Mouse (Mus musculus) forebrain, embryonic 15.5 days (tissue): ENCODE measurements around the gene Hmga2. TPM values are rescaled to one million over a fixed set of nuclear protein-coding genes. Genes with fewer than 3 reads are reported as not detected.
A peak's percentile ranks its signal among the peaks of the same experiment; 100 is the strongest.

ENCODE experiments used
- ATAC-seq: fragments of 200-750 bp; cut with Nextera tagmentation; replicated peaks from 2 replicates; pipeline ENCODE4 v1.8.0; 2017; ENCODE audit warnings: mild to moderate bottlenecking, moderate TSS enrichment, moderate library complexity
- H3K27ac ChIP-seq: fragments of 300-500 bp; sonication (generic); replicated peaks from 2 replicates; pipeline ENCODE4 v1.5.1; 2015; ENCODE audit warnings: mild to moderate bottlenecking, inconsistent platforms
- H3K27me3 ChIP-seq: fragments of 300-500 bp; sonication (generic); 2 replicates; pipeline ENCODE4 v1.6.1; 2015; ENCODE audit warnings: inconsistent platforms
- H3K36me3 ChIP-seq: fragments of 300-500 bp; sonication (generic); 2 replicates; pipeline ENCODE4 v1.6.1; 2015; ENCODE audit warnings: mild to moderate bottlenecking, inconsistent platforms
- H3K4me1 ChIP-seq: fragments of 300-500 bp; sonication (generic); 2 replicates; pipeline ENCODE4 v1.6.1; 2015; ENCODE audit warnings: inconsistent platforms
- H3K4me2 ChIP-seq: fragments of 300-500 bp; sonication (generic); replicated peaks from 2 replicates; pipeline ENCODE4 v1.6.1; 2015; ENCODE audit warnings: mild to moderate bottlenecking, inconsistent platforms
- H3K4me3 ChIP-seq: fragments of 300-500 bp; sonication (generic); 2 replicates; pipeline ENCODE4 v1.5.1; 2015; ENCODE audit warnings: mild to moderate bottlenecking, inconsistent platforms
- H3K9ac ChIP-seq: fragments of 300-500 bp; sonication (generic); replicated peaks from 2 replicates; pipeline ENCODE4 v1.6.1; 2015; ENCODE audit warnings: mild to moderate bottlenecking, inconsistent platforms
- H3K9me3 ChIP-seq: fragments of 300-500 bp; sonication (generic); 2 replicates; pipeline ENCODE4 v1.6.1; 2016; ENCODE audit warnings: inconsistent platforms
- WGBS: fragments of 180-500 bp; shearing (Covaris S2); methylation state at CpG from one replicate; pipeline ENCODE4 v1.1.7; 2015; ENCODE audit warnings: mixed read lengths; 5-methylcytosine and 5-hydroxymethylcytosine counted together
- polyA plus RNA-seq: library from polyadenylated mRNA; unstranded; fragments of >200 nt; fragmentation: Nextera tagmentation; extraction: Ambion mirVana; gene quantifications from 2 replicates; pipeline ENCODE4 v1.2.1, GENCODE M21; 2015

The Hmga2 gene
- polyA plus RNA-seq, 1 experiment from 2014 or later = 1.4 TPM

DNA sequence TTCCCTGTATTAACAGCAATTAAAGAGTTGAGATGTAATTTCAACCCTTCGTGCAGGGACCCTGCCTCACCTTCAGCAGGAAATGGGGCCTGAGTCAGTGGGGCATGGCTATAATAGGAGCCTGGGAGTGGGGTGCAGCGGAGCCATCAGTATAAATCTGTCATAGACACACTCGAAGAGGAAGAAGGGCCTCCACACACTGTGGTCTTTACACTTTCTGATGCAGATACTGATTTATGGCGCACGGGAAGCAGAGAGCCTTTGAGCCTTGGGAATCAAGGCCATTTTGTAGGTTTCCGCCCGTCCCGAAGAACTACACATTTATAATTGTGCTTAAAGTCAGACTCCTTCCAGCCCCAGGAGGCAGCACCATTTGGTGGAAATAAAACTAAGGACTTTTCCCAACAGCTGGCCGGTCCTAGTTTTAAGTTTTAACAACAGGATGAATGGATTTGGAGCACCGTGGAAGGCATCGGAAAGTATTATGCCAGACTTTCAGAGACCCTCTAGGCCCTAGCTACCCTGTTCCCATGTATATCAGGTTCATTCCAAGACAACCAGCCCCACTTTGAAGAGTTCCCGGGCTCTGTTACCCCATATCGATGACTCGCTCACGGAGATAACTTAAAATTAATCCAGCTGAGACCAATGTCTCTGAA is 55.2 kb downstream of the Hmga2 start:
- H3K4me2 ChIP-seq = no peak overlapping the region
- no peak overlapping the region for H3K27ac ChIP-seq
- no peak overlapping the region for H3K4me3 ChIP-seq
- no peak for ATAC-seq
- no peaks in the 10 kb centered on the region for H3K36me3 ChIP-seq
- 78% methylated on average over 15 of the region's 15 CpGs for WGBS
- H3K4me1 ChIP-seq = peaks cover 47% of the 10 kb centered on the region
- H3K27me3 ChIP-seq = peaks cover 27% of the 10 kb centered on the region; the same call in 1 of the 2 replicates
- H3K9ac ChIP-seq = no peak overlapping the region
- H3K9me3 ChIP-seq = no peaks in the 10 kb centered on the region

DNA sequence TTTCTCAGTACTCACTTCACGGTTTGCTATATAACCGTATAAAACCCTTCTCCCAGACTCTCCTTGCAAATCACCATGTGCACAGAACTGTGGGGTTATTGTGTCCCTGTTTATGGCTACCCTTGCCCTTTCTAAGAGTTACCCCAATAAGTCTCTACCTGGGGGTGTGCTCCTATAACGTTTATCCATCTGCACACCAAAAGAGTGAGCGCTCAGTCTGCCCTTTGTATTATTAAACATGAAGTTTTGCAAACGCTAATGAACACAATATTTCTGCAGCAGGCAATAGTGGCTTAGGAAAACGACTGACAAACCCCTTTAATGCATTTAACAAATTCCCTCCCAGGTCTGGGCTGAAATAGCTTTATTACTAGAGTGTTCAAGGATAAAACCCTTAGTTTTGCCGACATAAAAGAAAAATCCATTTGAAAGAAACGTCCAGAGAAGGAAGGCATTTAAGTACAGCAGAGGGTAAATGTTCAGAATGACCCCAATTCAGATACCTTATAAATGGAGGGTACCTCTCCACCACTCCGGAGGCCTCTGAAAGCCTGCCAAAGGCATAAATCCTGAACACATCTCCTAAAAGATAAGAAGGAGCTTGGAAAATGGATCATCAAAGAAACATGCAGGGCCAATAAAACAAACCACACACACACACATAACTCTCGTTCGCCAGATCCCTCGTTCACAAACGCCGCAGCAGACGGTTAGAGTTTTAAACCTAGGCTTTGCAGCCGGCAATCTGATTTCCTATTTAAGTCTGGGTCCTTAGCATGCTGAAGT is 57.3 kb downstream of the Hmga2 start:
- Histone ChIP-seq H3K27me3 (peaks cover 23% of the 10 kb centered on the region; the same call in 1 of the 2 replicates), H3K4me3 (no peak overlapping the region), H3K27ac (no peak overlapping the region), H3K4me2 (no peak overlapping the region), H3K9ac (no peak overlapping the region), H3K36me3 (no peaks in the 10 kb centered on the region), H3K4me1 (peaks cover 58% of the 10 kb centered on the region), H3K9me3 (no peaks in the 10 kb centered on the region)
- WGBS = 33% methylated on average over 16 of the region's 16 CpGs
- no peak for ATAC-seq

DNA sequence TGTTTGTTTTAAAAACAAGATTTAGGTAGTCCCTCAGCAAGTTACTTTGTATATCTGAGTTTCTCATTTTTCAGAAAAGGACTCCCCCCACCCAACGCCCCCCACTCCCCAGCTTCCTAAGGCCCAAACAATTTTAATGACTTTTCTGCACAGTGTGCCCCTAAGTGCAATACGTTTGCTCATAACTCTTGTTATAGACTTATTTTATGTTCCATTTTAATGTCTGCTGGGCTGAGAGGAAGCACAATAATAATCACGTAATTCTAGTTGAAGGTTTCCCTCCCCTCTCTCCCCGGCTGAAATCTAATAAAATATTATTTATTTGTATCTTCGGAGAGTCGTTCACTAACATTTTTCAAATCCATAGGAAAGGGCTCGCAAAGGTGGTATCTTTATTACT is 58.1 kb downstream of the Hmga2 start:
- ATAC-seq = no peak
- Histone ChIP-seq H3K27me3 (peaks cover 19% of the 10 kb centered on the region; the same call in 1 of the 2 replicates), H3K4me3 (no peak overlapping the region), H3K4me2 (no peak overlapping the region), H3K36me3 (no peaks in the 10 kb centered on the region), H3K27ac (0 out of 2 replicates have a peak overlapping the region, but pooled peaks have one; percentile 36), H3K9ac (no peak overlapping the region), H3K4me1 (peaks cover 58% of the 10 kb centered on the region), H3K9me3 (no peaks in the 10 kb centered on the region)
- WGBS = 56% methylated on average over 7 of the region's 7 CpGs

DNA sequence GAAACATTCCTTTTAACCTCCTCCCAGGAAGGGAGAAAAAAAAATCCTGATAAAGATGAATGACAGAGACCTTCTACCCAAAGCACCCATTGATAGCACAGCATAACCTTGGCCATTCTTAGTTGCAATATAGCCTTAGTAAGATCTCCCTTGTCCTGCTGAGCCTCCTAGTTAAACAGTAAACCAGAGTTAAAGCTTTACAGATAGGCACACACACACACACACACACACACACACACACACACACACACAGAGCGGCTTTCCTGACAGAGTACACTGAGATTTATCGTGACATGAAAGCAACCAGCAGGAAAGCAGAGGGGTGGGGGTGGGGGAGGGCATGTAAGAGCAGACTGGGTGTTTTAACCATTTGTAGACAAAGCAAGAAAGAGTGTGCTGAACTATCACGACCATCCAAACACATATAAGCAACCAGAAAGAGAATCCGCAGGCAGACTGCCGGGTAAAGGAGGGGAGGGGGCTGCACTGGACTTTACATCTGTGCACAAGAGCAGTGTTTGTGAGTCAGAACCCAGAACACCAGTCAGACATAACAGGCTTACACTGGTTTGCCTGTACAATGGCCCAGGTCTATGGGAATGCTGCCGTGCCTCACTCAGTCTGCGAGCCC is 58.7 kb downstream of the Hmga2 start:
- no peak overlapping the region for H3K9ac ChIP-seq
- H3K27me3 ChIP-seq = peaks cover 16% of the 10 kb centered on the region; the same call in 1 of the 2 replicates
- H3K4me1 ChIP-seq = peaks cover 52% of the 10 kb centered on the region
- WGBS = 4% methylated on average over 7 of the region's 7 CpGs
- ATAC-seq = peak; percentile 47
- no peaks in the 10 kb centered on the region for H3K36me3 ChIP-seq
- H3K4me3 ChIP-seq = no peak overlapping the region
- peak overlapping the region; percentile 36; the same call in 1 of the 2 replicates for H3K27ac ChIP-seq
- no peak overlapping the region for H3K4me2 ChIP-seq
- H3K9me3 ChIP-seq = no peaks in the 10 kb centered on the region

DNA sequence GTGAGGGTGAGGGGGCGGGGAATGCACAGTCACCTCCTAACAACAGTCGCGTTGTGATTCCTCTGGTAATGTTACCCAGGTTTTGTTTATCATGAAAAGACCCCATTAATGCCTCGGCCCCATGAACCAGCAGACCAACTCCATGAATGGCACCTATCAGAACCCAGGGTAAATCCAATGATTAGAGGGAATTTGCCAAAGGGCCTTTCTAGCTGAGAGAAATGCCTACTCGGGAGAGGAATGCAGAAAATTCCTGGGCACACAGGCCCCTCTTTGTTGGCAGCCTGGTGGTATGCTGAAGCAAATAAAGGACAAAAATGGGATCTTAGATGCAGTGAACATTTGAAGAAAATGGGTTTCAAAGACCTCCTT is 59.2 kb downstream of the Hmga2 start:
- H3K36me3 ChIP-seq = no peaks in the 10 kb centered on the region
- peaks cover 16% of the 10 kb centered on the region; the same call in 1 of the 2 replicates for H3K27me3 ChIP-seq
- 8% methylated on average over 5 of the region's 5 CpGs for WGBS
- no peak overlapping the region for H3K4me3 ChIP-seq
- no peak overlapping the region for H3K9ac ChIP-seq
- H3K27ac ChIP-seq = 0 out of 2 replicates have a peak overlapping the region, but pooled peaks have one; percentile 36
- peaks cover 47% of the 10 kb centered on the region for H3K4me1 ChIP-seq
- H3K9me3 ChIP-seq = no peaks in the 10 kb centered on the region
- ATAC-seq = peak; percentile 65
- H3K4me2 ChIP-seq = no peak overlapping the region

DNA sequence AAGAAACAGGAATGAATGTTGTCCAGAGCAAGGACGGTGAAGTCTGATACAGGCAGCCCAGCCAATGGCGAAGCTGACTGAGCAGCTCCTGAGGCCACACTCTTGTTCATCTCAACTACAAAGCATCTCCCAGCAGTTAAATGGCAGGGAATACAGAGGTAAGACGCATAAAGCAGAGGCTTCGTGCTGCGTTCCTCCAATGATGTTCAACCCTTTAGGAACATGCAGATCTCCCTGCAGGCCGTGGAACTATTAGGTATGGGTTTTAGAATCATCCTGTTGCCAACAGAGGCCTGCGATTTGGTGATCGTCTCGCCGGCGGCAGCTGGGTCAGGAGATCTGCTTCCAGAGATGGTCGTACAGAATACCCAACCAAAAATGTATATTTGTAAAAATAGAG is 59.6 kb downstream of the Hmga2 start:
- no peak overlapping the region for H3K4me3 ChIP-seq
- peak overlapping the region; percentile 25; the same call in 1 of the 2 replicates for H3K4me2 ChIP-seq
- H3K27ac ChIP-seq = peak overlapping the region; percentile 28; the same call in 1 of the 2 replicates
- peaks cover 46% of the 10 kb centered on the region for H3K4me1 ChIP-seq
- H3K36me3 ChIP-seq = no peaks in the 10 kb centered on the region
- no peak for ATAC-seq
- no peaks in the 10 kb centered on the region for H3K9me3 ChIP-seq
- peaks cover 16% of the 10 kb centered on the region; the same call in 1 of the 2 replicates for H3K27me3 ChIP-seq
- WGBS = 12% methylated on average over 12 of the region's 12 CpGs
- no peak overlapping the region for H3K9ac ChIP-seq

DNA sequence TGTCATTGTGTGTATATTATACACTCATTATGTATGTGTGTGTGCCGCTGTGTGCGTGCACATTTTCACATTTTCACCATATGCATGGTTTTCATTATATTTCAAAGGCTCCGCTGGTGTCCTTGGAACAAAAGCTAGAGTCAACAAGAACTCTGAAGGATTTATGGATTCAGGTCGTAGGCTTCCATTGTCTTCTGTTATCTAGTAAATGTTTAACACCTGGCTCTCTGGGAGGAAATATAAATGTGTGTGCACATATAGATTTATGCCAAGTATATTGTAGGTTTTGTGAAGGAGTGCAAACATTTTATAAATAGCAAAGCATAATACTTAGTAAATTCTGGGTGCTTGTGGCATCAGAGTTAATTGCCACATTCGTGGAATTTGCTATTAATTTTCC is 64.1 kb downstream of the Hmga2 start:
- no peak overlapping the region for H3K27ac ChIP-seq
- 78% methylated on average over 5 of the region's 5 CpGs for WGBS

DNA sequence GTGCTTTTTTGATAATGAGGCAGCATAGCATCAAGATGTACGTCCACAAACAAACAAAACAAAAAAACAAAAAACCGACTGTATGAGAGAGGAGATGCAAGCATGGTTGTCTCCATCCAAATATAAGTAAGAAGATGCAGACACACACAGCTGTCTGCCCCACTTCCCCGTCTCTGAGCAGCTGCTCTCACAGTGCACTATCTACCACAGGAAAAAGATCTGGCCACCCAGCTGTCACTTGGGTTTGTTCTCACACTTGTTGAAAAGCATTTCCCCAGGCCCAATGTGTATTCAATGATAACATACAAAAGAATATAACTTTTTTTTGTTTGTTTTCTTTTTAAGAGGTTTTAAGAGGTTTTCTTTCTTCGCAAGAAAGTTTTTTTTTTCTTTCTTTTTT is 65.3 kb downstream of the Hmga2 start:
- Histone ChIP-seq H3K36me3 (no peaks in the 10 kb centered on the region), H3K9me3 (no peaks in the 10 kb centered on the region), H3K4me2 (no peak overlapping the region), H3K27me3 (no peaks in the 10 kb centered on the region), H3K4me3 (no peak overlapping the region), H3K4me1 (peaks cover 15% of the 10 kb centered on the region; the same call in 1 of the 2 replicates), H3K9ac (no peak overlapping the region), H3K27ac (no peak overlapping the region)
- 60% methylated on average over 4 of the region's 4 CpGs for WGBS
- no peak for ATAC-seq

More for the DNA sequence above, 64.1 kb downstream of the Hmga2 start:
- H3K4me1 ChIP-seq = peaks cover 22% of the 10 kb centered on the region
- ATAC-seq = no peak
- no peak overlapping the region for H3K4me3 ChIP-seq
- no peaks in the 10 kb centered on the region for H3K27me3 ChIP-seq
- no peak overlapping the region for H3K9ac ChIP-seq
- H3K4me2 ChIP-seq = no peak overlapping the region
- no peaks in the 10 kb centered on the region for H3K9me3 ChIP-seq
- H3K36me3 ChIP-seq = no peaks in the 10 kb centered on the region

DNA sequence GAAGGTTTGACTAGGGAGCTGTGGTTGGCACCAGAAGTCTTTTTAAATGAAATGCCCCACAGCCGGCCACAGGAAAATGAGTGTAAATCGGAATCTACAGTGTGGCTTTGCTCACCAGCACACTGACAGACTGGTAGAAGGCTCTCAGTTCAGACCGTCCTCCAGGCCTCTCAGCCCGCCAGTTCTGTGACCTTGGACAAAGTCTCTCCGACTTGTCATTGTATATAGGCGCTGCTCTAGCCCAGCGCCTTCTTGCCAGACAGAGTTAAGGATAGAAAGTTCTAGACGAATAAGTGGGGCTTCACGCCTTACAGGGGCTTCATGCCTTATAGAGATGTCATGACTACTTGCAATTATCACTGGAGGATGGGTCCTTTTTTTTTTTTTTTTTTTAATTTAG is 67.1 kb downstream of the Hmga2 start:
- ATAC-seq = no peak
- Histone ChIP-seq H3K27ac (no peak overlapping the region), H3K36me3 (no peaks in the 10 kb centered on the region), H3K9ac (no peak overlapping the region), H3K27me3 (no peaks in the 10 kb centered on the region), H3K4me3 (no peak overlapping the region), H3K4me1 (peaks cover 8% of the 10 kb centered on the region), H3K9me3 (no peaks in the 10 kb centered on the region), H3K4me2 (no peak overlapping the region)
- WGBS = 79% methylated on average over 9 of the region's 9 CpGs

DNA sequence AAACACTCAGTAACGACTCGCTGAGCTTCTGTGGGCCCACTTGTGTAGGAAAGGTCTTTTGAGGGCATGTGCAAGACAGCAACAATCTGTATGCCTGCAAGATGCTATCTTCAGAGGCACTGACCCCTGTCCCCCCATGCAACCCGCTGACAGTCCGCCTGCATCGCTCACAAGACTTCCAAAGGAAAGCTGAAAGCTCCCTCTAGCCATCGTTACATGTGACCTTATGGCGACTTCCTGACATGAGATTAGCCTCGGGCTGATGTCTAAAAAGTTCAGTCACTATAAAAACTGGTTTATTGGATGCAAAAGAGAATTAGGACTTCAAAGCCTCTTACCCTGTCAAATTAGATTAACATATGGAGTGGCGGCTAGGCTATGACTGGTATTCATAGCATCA is 69.0 kb downstream of the Hmga2 start:
- no peak overlapping the region for H3K4me3 ChIP-seq
- no peak overlapping the region for H3K9ac ChIP-seq
- H3K4me2 ChIP-seq = no peak overlapping the region
- H3K36me3 ChIP-seq = no peaks in the 10 kb centered on the region
- no peak for ATAC-seq
- H3K27me3 ChIP-seq = no peaks in the 10 kb centered on the region
- no peak overlapping the region for H3K27ac ChIP-seq
- H3K9me3 ChIP-seq = no peaks in the 10 kb centered on the region
- H3K4me1 ChIP-seq = peaks cover 18% of the 10 kb centered on the region
- 48% methylated on average over 9 of the region's 9 CpGs for WGBS

DNA sequence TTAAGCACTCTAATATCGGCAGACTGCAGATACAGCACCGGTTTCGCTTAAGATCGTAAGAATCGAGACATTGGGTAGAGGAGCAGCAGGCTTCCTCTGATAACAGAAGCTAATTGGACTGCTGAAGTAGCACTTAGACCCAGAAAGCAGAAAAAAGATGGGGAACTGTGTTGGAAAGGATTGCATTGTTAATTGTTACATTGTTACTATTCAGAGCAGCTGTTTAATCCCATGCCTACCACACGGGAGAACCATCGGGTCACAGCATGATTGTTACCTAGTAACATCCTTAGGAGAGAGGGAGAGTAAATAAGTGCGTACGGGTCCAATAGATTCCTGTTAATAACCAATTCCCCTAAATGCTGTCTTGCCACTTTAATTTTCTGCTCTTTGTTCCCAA is 70.2 kb downstream of the Hmga2 start:
- no peaks in the 10 kb centered on the region for H3K9me3 ChIP-seq
- H3K36me3 ChIP-seq = no peaks in the 10 kb centered on the region
- WGBS = 21% methylated on average over 9 of the region's 9 CpGs
- H3K27ac ChIP-seq = no peak overlapping the region
- no peak overlapping the region for H3K4me2 ChIP-seq
- no peak overlapping the region for H3K4me3 ChIP-seq
- H3K9ac ChIP-seq = no peak overlapping the region
- no peaks in the 10 kb centered on the region for H3K27me3 ChIP-seq
- peaks cover 25% of the 10 kb centered on the region for H3K4me1 ChIP-seq
- no peak for ATAC-seq

DNA sequence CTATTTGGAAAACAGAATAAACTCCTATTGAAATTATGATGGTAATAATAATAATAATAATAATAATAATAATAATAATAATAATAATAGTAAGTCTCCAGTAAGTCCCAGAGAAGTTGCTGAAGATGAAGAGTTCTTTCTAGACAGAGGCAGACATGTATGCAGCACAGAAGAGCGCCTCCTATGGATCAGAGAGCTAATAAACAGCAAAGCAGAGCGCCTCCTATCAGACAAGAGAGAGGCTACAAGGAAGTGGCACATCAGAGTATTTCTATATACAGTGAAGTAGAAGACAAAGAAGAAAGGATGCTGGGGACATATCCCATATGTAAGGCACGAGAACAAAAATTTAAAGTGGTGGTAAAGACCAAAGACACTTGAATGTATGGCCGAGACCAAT is 70.9 kb downstream of the Hmga2 start:
- Histone ChIP-seq H3K4me3 (no peak overlapping the region), H3K9me3 (no peaks in the 10 kb centered on the region), H3K4me2 (no peak overlapping the region), H3K27ac (no peak overlapping the region), H3K36me3 (no peaks in the 10 kb centered on the region), H3K27me3 (no peaks in the 10 kb centered on the region), H3K4me1 (peaks cover 28% of the 10 kb centered on the region), H3K9ac (no peak overlapping the region)
- WGBS = 92% methylated on average over 4 of the region's 4 CpGs
- no peak for ATAC-seq
